Mouse (Mus musculus) heart, embryonic 15.5 days (tissue): ENCODE data around the gene Sh3pxd2a. TPM values are rescaled to one million over a fixed set of nuclear protein-coding genes. Genes with fewer than 3 reads are reported as not detected.

Source experiments
- ATAC-seq: fragments of 200-750 bp; cut with Nextera tagmentation; replicated peaks from 2 replicates; pipeline ENCODE4 v1.8.0; 2017; ENCODE audit warnings: low read depth, moderate TSS enrichment; ENCODE audit not compliant: insufficient number of reproducible peaks, insufficient read depth, low FRiP score
- H3K27ac ChIP-seq: fragments of 300-500 bp; sonication (generic); 2 replicates; pipeline ENCODE4 v1.5.1; 2015; ENCODE audit warnings: mild to moderate bottlenecking, inconsistent platforms
- H3K27me3 ChIP-seq: fragments of 300-500 bp; sonication (generic); 2 replicates; pipeline ENCODE4 v1.6.1; 2015; ENCODE audit warnings: inconsistent platforms
- H3K36me3 ChIP-seq: fragments of 300-500 bp; sonication (generic); 2 replicates; pipeline ENCODE4 v1.6.1; 2015; ENCODE audit warnings: mild to moderate bottlenecking, inconsistent platforms
- H3K4me1 ChIP-seq: fragments of 300-500 bp; sonication (generic); replicated peaks from 2 replicates; pipeline ENCODE4 v1.6.1; 2015; ENCODE audit warnings: inconsistent platforms
- H3K4me2 ChIP-seq: fragments of 300-500 bp; sonication (generic); 2 replicates; pipeline ENCODE4 v1.6.1; 2015; ENCODE audit warnings: inconsistent platforms, mild to moderate bottlenecking, moderate library complexity
- H3K4me3 ChIP-seq: fragments of 300-500 bp; sonication (generic); 2 replicates; pipeline ENCODE4 v1.5.1; 2015; ENCODE audit warnings: mild to moderate bottlenecking, inconsistent platforms
- H3K9ac ChIP-seq: fragments of 300-500 bp; sonication (generic); 2 replicates; pipeline ENCODE4 v1.6.1; 2015; ENCODE audit warnings: mild to moderate bottlenecking, inconsistent platforms
- H3K9me3 ChIP-seq: fragments of 300-500 bp; sonication (generic); replicated peaks from 2 replicates; pipeline ENCODE4 v1.6.1; 2016; ENCODE audit warnings: inconsistent platforms
- WGBS: fragments of 180-500 bp; shearing (Covaris S2); methylation state at CpG from one replicate; pipeline ENCODE4 v1.1.7; 2015; ENCODE audit warnings: mixed read lengths; 5-methylcytosine and 5-hydroxymethylcytosine counted together
- polyA plus RNA-seq: library from polyadenylated mRNA; unstranded; fragments of >200 nt; fragmentation: Nextera tagmentation; extraction: Ambion mirVana; gene quantifications from 2 replicates; pipeline ENCODE4 v1.2.1, GENCODE M21; 2015

Gene Sh3pxd2a
- polyA plus RNA-seq, 1 experiment from 2014 or later = 5.3 TPM

DNA sequence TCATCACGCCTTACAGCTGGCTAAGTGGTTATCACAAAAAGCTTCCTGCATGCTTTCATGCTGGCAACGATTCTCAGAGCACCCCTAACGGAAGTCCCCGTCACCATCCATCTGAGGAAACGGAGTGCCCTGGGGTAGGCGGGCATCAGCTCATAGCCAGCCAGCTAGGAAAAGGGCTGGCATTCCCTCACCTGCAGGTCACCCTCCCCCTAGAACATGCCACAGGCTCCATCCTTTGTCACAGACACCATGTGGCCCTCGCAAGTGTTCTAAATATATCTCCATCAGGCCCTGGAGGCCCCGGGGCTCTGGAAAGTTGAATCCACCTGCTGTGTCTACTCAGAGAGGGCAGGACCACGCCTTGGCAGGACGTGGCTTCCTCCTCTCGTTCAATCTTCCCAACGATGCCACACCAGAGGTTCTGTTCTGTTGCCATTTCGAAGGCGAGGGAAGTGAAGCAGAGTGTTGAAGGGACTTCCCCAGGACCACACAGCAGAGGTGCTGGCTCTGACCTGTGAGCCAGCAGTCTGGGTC, 15.5 kb downstream of the Sh3pxd2a start:
- 23% methylated on average over 14 of the region's 14 CpGs for WGBS
- H3K36me3 ChIP-seq = no peaks in the 10 kb centered on the region

DNA sequence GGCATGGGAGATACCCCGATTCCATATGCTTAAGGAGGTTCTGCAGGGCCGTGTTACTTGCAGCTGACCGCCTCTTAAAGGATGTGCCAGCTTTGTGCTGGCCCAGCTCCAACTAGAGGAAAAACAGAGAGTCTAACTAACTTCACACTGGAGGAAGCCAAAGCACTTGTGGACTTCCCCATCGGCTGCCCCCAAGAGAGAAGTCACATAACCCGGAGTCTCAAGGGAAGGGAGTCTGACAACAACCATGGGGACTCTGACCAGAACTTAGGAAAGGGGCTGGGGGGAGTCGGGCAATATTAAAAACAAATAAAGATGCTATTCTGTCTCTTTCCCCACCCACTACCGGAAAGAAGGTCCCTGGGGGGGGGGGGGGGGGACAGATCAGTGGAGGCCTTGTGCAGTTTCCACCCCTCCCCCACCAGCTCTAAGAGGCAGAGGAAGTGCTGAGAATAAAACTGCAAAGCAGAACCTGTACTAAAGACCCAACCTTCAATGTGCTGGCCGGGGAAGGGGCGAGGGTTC, 17.3 kb downstream of the Sh3pxd2a start:
- no peak for ATAC-seq
- peaks cover 99% of the 10 kb centered on the region for H3K4me1 ChIP-seq
- no peaks in the 10 kb centered on the region for H3K27me3 ChIP-seq
- H3K36me3 ChIP-seq = no peaks in the 10 kb centered on the region
- WGBS = 27% methylated on average over 9 of the region's 9 CpGs
- no peaks in the 10 kb centered on the region for H3K9me3 ChIP-seq
- 0 out of 2 replicates have a peak overlapping the region, but pooled peaks have one; percentile 16 for H3K9ac ChIP-seq
- no peak overlapping the region for H3K4me3 ChIP-seq
- H3K27ac ChIP-seq = peak overlapping the region; percentile 68
- peak overlapping the region; percentile 34 for H3K4me2 ChIP-seq

More for the DNA sequence above, 15.5 kb downstream of the Sh3pxd2a start:
- Histone ChIP-seq H3K4me2 (peak overlapping the region; percentile 30), H3K4me1 (peaks cover 97% of the 10 kb centered on the region), H3K27me3 (no peaks in the 10 kb centered on the region), H3K9ac (no peak overlapping the region), H3K9me3 (no peaks in the 10 kb centered on the region), H3K4me3 (no peak overlapping the region), H3K27ac (peak overlapping the region; percentile 69)
- peak; percentile 49 for ATAC-seq

DNA sequence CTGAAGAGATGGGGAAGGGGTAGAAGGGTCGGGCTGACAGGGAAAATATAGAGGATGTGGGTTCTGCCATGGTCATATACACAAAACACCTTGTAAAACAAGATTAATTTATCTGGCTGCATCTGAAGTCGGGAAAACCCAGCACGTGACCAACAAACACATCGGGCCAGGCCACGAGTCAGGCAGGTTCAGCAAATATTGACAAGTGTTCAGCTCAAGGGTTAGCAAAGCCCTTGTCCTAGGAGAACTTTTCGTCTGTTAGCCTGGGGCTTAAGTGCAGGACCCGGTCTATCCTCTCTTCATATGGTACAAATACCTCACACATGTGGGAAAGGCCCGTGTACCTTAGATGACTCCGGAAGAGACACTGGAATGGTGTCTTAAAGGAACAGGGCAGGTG, 18.1 kb downstream of the Sh3pxd2a start:
- Histone ChIP-seq H3K36me3 (no peaks in the 10 kb centered on the region), H3K27me3 (no peaks in the 10 kb centered on the region), H3K4me1 (peaks cover 99% of the 10 kb centered on the region), H3K4me3 (no peak overlapping the region), H3K9me3 (no peaks in the 10 kb centered on the region), H3K9ac (0 out of 2 replicates have a peak overlapping the region, but pooled peaks have one; percentile 8), H3K4me2 (no peak overlapping the region), H3K27ac (peak overlapping the region; percentile 68)
- no peak for ATAC-seq
- WGBS = 73% methylated on average over 9 of the region's 9 CpGs

DNA sequence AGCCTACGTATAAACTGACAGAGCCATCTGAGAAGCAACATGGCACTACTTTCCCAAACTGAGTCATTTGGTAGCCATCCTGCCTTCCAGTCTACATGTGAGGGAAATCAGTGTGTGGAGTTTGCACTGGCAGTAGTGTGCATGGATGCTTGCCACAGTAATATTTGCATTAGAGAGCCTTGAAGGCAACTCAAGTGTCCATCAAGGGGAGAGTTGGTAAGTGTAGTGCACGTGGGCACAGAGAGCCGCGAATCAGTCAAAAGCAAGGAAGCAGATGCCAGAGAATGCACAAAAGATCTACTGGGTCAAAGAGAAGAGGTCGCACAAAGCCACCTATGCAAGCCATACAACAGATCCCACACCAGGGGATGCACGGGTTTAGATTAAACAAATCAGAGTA, 18.5 kb downstream of the Sh3pxd2a start:
- no peak for ATAC-seq
- WGBS = 73% methylated on average over 6 of the region's 6 CpGs
- Histone ChIP-seq H3K9me3 (no peaks in the 10 kb centered on the region), H3K36me3 (no peaks in the 10 kb centered on the region), H3K4me3 (no peak overlapping the region), H3K9ac (no peak overlapping the region), H3K4me1 (peaks cover 99% of the 10 kb centered on the region), H3K27ac (peak overlapping the region; percentile 68), H3K27me3 (no peaks in the 10 kb centered on the region), H3K4me2 (no peak overlapping the region)

DNA sequence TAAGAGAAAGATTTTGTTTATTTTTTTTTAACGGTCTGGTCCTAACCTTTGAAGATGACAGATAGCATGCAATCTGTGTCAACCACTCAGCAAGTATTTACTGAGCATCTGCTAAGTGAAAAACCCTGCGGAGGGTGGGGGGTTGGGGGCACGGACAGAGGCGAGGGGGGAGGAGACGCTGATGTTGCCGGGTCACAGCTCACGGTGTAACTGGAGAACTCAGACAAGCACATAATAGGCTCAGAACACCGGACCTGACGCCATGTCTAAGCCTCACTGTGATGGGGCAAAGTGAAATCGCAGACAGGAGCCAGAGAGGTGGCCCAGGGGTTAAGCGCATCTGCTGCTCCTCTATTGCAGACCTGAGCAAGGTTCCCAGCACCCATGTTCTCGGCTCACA, 19.7 kb downstream of the Sh3pxd2a start:
- Histone ChIP-seq H3K4me3 (no peak overlapping the region), H3K27ac (no peak overlapping the region), H3K36me3 (no peaks in the 10 kb centered on the region), H3K9ac (no peak overlapping the region), H3K27me3 (no peaks in the 10 kb centered on the region), H3K4me2 (no peak overlapping the region), H3K9me3 (no peaks in the 10 kb centered on the region), H3K4me1 (peaks cover 98% of the 10 kb centered on the region)
- ATAC-seq = no peak
- 45% methylated on average over 12 of the region's 12 CpGs for WGBS

DNA sequence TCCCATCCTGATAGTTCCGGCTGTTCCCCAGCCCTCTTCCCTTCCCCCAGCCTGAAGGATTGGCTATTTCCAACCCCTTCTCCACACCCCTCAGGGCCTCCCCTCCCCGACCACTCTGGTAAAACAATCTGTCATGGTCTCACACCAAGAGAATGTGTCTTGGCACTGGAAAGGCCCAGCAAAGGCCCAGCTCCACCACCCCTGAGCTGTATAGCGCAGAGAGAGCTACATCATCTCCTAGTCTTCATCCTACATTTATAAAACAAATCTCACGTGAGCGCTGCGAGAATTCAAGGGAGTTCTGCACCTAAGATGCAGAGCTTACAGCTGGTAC, 21.9 kb downstream of the Sh3pxd2a start:
- Histone ChIP-seq H3K4me3 (no peak overlapping the region), H3K4me1 (peaks cover 98% of the 10 kb centered on the region), H3K36me3 (no peaks in the 10 kb centered on the region), H3K9ac (no peak overlapping the region), H3K27ac (no peak overlapping the region), H3K4me2 (no peak overlapping the region), H3K27me3 (no peaks in the 10 kb centered on the region), H3K9me3 (no peaks in the 10 kb centered on the region)
- no peak for ATAC-seq
- 69% methylated on average over 6 of the region's 6 CpGs for WGBS

DNA sequence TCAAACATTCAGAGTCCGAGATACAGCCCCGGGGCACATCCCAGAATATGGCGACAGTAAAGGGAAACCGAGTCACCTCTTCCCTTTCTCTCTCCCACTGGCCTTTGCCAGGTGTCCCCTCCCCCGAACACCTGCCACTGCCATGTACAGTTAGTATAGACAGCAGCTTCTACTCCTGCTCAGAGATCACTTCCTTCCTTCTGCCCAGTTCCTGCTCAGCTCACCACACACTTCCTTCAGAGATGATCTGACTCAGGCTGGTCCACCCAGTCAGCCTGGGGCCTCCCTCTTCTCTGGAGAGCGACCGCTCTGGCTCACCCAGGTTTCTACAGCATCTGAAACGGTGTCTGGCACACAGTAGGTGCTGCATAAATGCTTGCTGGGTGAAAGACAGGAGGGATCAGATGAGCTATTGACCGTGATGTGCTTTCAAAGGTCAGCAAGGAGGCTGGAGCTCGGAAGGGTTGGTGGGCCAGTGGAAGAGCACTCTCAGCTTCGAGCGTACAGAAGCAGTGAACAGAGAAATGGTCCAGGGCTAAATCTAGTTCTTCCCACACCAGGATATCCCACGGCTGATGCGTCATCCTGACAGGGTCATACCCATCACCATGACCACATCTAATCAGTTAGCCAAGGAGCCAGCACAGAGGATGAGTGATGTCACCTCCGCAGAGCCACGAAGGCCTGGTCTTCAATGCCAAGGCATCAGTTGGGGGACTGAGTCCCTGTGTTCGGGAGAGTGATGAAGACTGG, 22.5 kb downstream of the Sh3pxd2a start:
- H3K36me3 ChIP-seq = no peaks in the 10 kb centered on the region
- peaks cover 96% of the 10 kb centered on the region for H3K4me1 ChIP-seq
- no peaks in the 10 kb centered on the region for H3K27me3 ChIP-seq
- WGBS = 75% methylated on average over 17 of the region's 17 CpGs
- no peak overlapping the region for H3K27ac ChIP-seq
- no peak overlapping the region for H3K4me3 ChIP-seq
- no peak overlapping the region for H3K4me2 ChIP-seq
- H3K9ac ChIP-seq = no peak overlapping the region
- no peaks in the 10 kb centered on the region for H3K9me3 ChIP-seq
- ATAC-seq = no peak

DNA sequence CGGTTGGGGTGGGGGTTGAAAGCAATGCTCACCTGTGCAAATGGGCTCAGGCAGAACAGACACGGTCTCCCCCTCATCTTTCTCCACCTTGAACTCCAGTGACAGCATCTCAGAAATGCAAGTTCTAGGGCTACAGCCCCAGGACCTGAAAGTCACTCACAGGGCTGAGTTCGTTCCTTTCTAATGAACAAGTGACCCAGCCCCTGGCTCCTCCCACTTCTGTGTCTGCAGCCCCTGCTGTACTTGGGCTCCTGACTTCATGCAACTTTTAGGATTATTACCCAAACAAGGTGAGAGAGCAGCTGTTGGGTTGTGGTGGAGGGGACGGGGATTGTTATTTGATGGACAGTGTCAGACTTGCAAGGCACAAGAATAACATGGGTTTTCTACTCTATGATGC, 23.2 kb downstream of the Sh3pxd2a start:
- no peak overlapping the region for H3K4me2 ChIP-seq
- no peaks in the 10 kb centered on the region for H3K27me3 ChIP-seq
- no peak overlapping the region for H3K9ac ChIP-seq
- WGBS = 85% methylated on average over 4 of the region's 4 CpGs
- H3K36me3 ChIP-seq = no peaks in the 10 kb centered on the region
- no peak overlapping the region for H3K4me3 ChIP-seq
- H3K27ac ChIP-seq = no peak overlapping the region
- ATAC-seq = no peak
- peaks cover 95% of the 10 kb centered on the region for H3K4me1 ChIP-seq
- no peaks in the 10 kb centered on the region for H3K9me3 ChIP-seq

DNA sequence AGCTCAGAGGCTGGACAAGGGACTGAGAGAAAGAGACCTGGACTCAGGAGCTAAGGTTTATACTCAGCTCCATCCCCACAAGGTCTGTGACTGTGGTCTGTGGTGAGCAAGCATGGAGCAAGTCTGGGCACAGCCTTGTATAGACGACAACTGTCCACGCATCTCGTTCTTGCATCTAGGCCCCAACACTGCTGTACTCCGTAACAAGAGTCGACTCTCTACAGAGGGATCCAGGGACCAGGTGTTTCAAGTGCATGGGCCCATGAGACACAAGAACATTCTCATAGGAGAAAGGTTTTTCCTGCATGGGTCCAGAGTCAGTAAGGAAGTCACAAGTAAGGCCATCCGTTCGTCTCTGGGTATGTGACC, 23.8 kb downstream of the Sh3pxd2a start:
- Histone ChIP-seq H3K4me3 (no peak overlapping the region), H3K9ac (no peak overlapping the region), H3K27ac (no peak overlapping the region), H3K4me1 (peaks cover 89% of the 10 kb centered on the region), H3K36me3 (no peaks in the 10 kb centered on the region), H3K4me2 (no peak overlapping the region), H3K9me3 (no peaks in the 10 kb centered on the region), H3K27me3 (no peaks in the 10 kb centered on the region)
- ATAC-seq = no peak
- WGBS = 87% methylated on average over 7 of the region's 7 CpGs

DNA sequence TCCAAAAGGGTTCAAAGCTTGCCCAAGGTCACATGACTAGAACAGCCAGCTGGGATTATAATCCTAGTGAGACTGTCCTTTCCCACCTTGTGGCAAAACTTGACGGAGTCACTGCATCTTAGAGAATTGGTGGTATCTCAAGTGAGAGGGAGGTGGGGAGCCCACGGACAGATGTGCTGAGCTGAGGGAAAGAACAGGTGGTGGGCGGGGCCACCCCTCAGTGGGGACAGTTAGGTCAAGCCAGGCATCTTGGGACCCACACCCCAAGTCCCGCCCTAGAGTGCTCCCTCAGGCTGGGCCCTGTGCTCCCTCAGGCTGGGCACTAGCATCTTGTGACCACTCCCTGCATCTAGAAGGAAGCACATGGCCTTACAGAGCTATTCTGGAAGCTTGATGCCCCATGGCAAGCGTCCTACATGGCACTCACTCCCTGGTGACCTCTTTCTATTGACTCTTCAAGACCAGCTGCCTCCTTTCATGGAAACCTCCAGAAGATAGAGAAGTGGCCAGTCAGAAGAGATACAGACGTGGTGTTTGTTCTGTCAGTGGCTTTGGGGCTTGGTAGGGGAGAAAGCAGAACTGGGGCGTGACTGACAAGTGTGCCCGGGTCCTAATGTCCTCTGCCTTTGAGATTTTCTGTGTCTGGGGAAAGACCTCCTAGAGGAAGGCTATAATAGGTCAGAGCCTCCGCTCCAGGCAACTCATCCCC, 24.3 kb downstream of the Sh3pxd2a start:
- Histone ChIP-seq H3K4me3 (no peak overlapping the region), H3K4me2 (no peak overlapping the region), H3K27ac (peak overlapping the region; percentile 86), H3K9ac (no peak overlapping the region), H3K9me3 (no peaks in the 10 kb centered on the region), H3K4me1 (peaks cover 84% of the 10 kb centered on the region), H3K36me3 (no peaks in the 10 kb centered on the region), H3K27me3 (no peaks in the 10 kb centered on the region)
- ATAC-seq = no peak
- WGBS = 80% methylated on average over 9 of the region's 9 CpGs

DNA sequence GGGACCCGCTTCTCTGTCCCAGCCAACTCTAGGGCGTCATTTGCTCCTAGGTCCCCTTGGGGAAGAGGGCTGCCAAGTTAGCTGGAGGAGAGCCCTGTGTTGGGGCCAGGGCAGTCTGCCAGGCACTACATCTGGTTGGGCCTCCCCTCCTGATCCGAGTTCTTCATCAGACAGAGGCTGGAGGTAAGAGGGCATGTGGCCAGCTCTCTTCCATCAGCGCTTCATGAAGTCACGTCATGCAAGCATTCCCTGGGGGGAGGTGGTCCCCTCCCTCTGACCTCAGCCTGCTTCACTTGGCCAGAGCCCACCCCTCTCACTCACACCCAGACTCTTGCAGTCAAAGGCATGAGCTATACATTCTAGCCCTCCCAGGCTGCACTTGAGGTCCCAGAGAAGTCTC, 25.8 kb downstream of the Sh3pxd2a start:
- no peaks in the 10 kb centered on the region for H3K9me3 ChIP-seq
- H3K27ac ChIP-seq = peak overlapping the region; percentile 86
- no peaks in the 10 kb centered on the region for H3K27me3 ChIP-seq
- H3K4me1 ChIP-seq = peaks cover 76% of the 10 kb centered on the region
- H3K4me3 ChIP-seq = no peak overlapping the region
- ATAC-seq = peak; percentile 90
- no peaks in the 10 kb centered on the region for H3K36me3 ChIP-seq
- peak overlapping the region; percentile 29; the same call in 1 of the 2 replicates for H3K4me2 ChIP-seq
- H3K9ac ChIP-seq = no peak overlapping the region
- 12% methylated on average over 5 of the region's 5 CpGs for WGBS
